Mouse (Mus musculus) embryo, embryonic 11.5 days (tissue): Measurements from ENCODE around the gene Uaca.
A peak's percentile ranks its signal among the peaks of the same experiment; 100 is the strongest.

ENCODE experiments used
- DNase-seq: peaks from one replicate; pipeline ENCODE4 v3.0.0-alpha.2; 2012; ENCODE audit warnings: low read depth, low spot score

Gene Uaca

DNA sequence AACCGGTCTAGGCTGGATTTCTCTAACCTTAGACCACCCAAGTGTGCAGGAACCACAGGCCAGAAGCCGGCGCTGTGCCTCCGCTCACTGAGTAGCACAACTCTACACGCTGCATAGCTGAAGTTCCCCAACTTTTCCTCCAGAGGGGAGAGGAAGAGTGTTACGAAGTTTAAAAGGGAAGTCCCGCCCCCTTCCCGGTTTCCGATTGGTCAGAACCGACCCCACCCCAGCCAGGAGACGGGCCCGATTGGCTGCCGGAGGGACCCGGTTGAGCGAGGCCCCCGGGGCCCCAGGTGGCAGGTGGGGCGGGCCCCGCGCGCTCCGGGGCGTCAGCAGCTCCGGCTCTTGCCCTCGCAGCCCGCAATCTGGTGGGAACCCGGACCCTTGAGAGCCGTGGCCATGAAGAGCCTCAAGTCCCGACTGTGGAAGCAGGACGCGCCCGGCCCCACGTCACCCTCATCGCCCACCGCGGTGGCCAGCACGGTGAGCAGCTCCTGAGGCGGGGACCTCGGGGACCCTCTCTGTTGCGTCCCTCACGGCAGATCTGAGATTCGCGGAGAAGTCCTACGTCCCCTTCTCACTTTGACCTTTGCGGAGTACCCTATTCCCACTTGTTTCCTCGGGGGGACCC is at the start of gene Uaca:
Gene Uaca (plus strand): TSS at position 333 of the 631 bp plus-strand sequence.
- peak; percentile 90 for DNase-seq

DNA sequence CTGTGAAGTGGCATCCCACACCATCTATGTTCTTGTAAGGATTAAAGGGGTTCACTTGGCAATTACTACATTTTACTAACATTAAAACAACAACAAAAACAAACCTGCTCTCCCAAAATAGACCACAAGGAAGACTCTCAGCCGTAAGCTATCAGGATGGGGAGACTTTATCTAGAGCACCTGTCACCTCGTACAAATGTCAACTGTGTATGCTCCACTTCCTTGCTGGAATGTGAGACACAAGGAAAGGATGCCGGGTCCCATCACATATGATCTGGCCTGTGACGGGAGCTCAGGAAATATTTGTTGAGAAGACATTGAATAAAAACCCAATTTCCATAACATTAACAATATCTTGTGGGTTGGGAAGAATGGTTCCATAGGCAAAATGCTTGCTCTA is 49.4 kb upstream of the Uaca start:
- DNase-seq, result no peak

DNA sequence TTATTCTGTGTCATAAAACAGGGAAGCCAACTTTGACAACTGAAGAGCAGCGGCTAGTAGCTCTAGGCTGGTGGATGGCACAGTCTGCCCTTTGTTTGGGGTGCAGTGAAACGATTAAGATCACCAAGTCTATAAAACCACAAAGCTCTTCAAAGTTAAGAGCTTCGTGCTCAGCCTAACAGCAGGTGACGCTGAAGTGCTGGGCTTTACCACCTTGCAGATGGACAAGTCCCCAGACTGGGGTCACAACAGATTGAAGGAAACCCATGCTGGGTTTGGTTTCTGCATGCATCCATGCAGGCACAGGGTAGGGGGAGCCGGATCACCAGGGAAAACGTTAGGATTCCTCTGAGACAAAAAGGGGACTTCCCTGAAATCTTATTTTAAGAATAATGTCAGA is 47.8 kb upstream of the Uaca start:
- no peak for DNase-seq

DNA sequence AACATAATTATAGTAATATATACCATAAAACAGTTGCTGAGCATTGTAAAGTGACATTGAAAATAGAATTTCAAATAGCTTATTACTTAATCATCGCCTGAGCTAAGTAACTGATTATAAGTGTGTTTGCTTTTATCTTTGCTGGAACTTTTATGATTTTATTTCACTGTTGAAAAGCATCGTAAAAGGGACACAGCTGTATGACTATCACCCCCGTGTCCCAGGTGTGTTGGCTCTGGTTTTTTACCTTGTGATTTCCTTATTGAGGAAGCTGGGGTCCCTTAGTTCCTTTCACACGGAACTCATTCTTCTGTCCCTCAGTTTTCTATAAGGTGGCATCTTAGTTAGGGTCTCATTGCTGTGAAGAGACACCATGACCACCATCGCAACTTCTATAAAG is 46.7 kb upstream of the Uaca start:
- no peak for DNase-seq

DNA sequence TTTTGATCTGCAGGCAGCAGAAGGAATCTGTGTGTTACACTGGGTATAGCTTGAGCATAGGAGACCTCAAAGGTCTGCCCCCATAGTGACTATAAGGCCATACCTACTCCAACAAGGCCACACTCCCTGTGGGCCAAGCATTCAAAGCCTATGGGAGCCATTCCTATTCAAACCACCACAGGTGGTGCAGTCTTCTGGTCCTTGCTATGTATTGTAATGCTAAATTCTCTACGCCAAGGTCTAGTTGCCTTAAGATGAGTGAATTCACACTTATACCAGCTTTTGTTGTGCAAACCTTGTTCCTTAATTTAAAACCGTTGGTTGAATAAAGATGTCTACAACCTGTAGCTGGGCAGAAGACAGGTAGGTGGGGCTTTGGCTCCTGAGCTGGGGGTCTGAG is 46.2 kb upstream of the Uaca start:
- no peak for DNase-seq

DNA sequence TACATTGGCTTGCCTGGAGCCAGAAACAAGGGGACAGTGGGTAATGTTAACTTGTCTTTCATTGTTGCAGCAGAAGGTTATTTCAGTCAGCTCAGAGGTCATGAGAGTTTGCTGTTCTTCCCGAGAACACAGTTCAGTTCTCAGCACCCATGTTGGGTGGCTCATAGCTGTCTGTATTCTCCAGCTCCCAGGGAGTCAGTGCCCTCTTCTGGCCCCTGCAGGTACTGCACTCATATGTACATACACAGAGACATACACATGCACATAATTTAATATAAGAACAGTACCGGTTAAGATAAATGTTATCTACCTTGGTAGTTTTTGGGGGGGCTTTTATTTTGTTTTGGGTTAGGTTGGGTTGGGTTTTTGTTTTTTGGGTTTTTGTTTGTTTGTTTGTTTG is 45.2 kb upstream of the Uaca start:
- no peak for DNase-seq

DNA sequence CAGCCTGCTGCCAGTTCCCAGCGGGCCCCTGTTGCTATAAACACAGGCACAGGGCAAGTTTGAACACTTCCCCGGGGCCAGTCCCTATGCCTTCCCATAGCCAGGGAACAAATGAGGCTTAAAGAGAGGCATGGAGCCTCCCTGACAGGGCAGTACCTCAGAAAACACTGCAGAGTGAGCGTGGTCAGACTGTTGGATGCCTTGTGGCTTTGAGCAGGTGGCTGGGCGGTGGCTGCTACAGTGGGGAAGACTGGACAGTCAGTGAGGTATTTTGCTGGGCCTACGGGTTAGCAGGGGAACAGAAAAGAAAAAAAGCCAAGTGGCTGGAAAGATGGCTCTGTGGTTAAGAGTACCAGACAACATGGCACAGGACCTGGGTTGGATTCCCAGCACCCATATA is 43.2 kb upstream of the Uaca start:
- no peak for DNase-seq

DNA sequence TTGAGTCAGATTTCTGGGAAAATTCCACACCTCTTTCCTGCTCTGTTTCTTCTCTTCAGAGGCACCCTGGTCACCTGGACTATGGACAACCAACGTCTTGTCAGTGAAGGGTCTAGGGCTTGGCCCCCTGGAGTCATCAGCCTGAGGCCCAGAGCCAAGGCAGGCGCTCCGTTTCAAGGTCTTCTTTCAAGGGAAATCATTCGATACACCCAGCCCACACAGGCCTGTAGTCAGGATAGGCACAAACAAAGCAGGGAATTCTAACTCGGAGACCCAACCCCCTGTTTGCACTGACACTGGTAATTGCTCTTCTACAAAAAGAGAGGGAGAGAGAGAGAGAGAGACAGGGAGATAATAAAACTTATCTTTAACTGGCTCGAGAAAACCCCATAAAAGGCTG is 42.4 kb upstream of the Uaca start:
- DNase-seq, result no peak

DNA sequence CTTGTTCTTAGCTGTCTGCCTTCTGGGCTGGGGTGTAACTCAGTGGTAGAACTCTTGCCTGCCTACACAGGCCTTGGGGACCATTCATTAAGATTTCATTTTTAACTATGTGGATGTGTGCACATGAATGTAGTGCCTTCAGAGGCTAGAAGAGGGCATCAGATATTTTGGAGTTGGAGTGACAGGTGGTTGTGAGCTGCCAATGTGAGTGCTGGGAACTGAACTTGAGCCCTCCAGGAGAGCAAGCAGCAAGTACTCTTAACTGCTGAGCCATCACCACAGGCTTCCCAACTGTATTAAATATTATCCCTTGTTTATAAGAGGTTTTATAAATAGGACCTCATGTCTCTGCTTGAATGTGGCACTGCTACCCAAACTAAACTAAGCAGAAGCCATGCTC is 41.7 kb upstream of the Uaca start:
- no peak for DNase-seq

DNA sequence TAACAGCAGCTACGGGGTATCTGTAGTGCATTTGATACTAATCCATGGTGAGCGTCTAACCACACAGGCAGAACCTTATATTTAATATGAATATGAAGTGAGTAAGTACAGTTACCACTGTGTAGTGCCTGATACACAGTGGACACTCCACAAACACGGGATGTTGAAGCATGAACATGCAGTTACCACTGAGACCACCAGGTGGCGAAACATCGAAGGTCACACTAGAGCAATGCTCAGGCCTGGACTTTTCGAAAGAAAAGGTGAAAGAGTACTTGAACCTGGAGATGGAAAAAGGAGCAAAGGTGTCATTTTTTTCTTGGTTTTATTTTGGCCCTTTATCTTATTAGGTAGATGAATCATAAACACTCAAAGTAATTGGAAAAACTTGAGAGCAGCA is 38.1 kb upstream of the Uaca start:
- peak; percentile 48 for DNase-seq

DNA sequence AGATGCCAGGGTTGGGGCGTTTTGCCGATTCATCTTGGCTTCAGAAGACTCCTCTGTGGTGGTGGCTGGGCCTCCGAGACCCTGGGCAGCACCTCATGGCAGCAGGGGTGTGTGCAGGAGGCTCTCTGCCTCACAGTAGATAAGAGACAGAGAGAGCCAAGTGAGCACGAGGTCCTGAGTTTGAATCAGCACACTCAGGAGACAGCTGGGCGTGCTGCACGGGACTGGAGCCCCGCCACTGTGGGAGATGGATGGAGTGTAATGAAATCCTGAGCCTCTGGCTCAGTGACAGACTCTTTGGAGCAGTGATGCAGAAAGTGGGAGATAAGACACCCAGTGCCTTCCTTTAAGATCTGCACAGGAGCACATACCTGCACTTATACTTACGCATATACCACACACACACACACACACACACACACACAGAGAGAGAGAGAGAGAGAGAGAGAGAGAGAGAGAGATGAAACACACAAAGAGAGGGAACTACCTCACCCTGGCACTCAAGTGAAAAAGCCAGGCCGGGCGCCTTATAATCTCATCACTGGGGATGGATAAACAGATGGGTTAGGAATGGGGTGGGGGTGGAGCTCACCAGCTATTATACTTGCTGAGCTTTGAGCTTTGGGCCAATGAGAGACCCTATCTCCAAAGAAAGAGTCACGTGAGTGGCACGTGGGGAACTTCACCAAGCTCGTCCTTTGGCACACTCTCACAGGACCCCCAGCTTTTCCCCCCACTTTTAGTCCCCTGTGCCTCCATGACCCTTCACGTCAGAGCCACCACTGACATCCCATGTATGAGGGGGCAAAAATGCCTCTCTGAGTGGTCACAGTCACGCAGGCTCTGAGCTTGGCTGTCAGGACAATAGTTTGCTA is 37.2 kb upstream of the Uaca start:
- no peak for DNase-seq

DNA sequence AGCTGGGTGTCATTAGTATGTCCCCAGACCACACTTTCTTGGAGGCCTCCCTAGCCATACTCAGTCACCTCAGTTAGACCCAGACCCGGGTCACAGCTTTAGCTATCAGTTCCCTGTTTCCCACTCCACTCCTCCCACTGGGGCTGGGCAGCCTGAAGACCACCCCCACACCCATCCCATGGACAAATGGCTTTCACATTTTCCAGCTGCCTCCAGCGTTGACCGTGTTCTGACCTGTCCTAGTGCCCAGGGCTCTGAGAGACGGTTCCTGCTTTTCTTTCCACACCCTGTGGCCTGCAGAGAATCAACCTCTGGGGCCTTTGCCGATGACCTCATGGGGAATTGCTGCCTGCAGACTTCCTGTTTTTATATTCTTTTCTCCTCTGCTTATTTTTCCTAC is 36.5 kb upstream of the Uaca start:
- no peak for DNase-seq

DNA sequence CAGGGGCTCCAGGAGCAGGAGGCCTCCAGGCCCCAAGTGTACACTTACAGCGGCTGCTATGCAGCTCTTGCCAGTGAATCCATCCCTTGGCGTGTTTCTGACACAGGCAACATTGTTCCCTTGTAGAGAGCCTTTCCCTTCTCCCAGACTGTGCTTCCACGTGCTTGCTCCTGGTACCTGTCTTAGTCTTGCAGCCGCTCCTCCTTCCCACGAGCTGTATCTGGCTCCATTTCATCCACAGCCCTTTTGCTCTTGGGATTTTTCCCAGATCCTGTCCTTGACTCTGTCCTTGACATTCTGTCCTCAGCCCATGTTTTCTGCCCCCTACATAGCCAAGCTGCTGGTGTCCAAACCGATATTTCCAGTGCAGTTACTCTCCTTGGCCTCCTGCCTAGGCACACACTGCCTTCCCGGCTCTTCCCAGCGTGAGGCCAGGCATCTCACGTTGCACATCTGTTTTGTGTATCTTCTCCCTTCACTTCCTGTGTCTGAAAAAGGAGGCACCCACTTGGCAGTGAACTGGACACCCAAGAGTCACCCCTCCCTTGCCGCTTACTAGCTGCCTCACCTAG is 34.8 kb upstream of the Uaca start:
- no peak for DNase-seq

DNA sequence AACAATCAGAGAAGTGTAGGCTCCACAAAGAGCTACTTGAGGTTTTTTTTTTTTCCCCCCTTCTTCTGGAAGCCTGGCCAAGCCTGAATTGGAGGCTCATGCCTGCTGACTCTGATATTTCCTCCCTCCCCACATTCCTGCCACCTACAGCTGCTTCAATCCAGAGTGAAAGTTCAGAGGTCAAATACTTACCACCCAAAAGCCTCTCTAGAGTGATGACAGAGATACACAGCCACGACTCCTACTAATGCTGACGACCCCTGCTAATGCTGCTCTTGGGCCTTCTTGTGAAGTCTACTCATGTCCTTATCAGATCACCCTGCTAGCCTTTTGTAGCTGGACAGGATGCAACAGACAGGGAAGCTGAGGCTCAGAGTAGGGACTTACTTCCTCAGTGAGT is 29.2 kb upstream of the Uaca start:
- DNase-seq, result no peak

DNA sequence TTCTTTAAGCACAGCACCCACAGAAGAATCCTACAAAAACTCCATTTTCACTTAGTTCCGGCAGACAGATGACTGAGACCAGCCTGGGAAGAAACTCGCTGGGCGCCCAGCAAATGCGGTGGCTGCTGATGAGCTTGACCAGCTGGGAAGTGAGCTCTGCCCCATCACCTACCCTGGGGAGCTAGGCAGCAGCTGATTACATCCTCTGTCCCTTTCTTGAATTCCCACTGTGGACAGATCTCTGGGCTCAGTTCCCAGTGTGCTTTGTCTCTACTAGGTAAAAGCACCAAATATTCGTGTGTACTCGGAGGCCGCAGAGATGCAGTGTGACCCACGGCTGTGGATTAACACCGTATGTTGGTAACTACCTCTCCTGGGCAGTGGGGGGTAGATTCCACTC is 25.9 kb upstream of the Uaca start:
- no peak for DNase-seq

DNA sequence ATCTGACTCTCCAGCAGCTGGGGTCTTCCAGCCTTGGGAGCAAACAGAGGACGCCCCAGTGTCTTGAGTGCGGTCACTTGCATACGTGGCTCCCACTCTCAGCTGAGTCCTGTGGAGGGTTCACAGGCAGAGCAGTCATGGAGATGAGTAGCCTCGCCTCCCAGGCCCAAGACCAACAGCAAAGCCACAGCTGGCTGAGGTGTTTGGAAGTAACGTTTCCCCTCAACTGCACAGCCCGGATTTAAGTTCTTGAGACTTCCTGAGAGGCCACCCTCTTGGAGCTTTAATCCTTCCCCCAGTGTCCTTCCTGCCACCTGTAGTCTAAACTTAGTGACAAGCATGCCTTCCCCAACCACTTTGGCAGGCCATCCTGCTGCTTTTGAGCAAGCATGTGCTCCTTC is 24.6 kb upstream of the Uaca start:
- DNase-seq, result no peak

DNA sequence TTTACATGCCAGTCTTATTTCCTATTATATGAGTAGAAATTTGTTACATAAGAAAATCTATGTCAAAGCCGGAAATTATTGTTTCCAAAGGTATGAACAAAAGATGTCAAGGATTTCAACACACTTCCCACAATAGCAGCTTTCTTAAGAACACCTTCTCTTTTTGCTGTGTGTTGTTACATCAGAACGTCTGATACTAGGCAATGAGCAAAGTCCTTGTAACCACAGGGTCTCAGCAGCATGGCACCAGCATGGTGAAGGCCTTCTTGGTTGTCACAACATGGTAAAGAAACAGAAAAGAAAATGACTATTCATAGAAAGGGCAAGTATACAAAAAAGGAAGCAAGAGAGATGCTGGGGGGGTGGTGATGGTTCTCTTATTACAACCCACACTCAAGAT is 20.6 kb upstream of the Uaca start:
- DNase-seq, result no peak

DNA sequence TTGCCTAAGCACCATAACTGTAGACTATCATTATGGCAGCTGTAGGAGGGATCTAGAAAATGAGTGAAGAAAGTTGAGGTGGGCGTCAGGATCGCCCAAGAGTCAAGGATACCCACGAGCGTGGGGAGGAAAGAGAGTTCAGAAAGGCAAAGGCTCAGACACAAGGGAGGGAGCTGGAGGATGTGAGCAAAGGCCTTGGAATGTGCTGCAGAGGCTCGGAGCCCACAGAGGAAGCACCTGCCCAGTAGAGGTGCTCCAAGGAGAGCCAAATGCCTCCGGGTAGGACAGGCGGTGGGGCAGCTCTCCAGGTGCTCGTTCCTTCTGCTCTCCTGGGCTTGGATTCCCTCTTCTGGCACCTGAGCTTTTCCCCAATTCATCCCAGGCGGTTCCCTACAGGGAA is 17.4 kb upstream of the Uaca start:
- no peak for DNase-seq

DNA sequence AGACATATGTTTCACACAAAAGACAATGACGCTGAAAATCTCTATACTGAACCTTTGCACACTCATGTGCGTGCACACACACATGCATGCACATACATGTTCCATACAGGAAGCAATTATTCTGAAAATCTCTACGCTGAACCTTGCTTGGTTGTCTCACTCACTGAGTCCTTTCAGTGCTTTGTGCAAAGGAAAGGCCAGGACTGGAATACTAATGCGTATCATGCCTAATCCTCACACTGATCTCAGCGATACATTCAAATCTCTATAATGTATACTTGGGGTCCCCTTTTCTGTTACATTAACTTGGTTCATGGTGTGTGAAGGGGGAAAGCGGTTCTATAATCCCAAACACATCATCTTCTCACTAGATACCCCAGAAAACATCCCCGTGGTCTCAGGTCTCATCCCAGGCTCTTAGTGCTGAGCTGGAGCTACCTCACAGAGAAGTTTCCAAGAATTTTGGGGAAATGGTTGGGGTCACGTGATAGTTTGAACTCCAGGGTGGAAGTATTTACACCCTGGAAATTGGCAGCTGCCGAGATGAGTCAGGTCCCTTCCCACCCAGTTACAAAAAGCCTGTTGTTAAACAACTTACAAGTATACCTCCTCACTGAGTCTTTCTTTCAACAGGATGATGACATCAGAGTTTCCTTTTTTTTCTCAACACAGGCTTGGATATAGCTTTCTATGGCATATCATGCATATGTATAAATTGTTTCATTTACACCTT is 12.1 kb upstream of the Uaca start:
- no peak for DNase-seq

DNA sequence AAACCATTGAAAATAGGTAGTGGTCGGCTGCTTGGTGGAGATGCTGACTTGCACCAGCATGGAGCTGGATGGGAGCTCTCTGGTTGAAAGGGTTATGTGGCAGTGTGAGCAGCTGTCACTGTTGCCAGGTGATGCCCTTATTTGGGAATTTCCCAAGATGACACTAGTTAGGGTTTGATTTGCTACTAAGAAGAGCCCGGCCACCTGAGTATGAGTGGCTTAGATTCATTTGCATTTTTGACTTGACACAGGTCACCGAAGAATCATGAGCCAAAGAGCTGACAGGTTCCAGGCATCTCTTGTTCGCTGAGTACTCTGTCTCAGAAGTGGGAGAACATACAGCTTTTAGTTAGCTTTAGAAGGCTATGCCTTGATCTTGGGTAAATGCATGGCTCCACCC is 9.3 kb upstream of the Uaca start:
- DNase-seq, result no peak

DNA sequence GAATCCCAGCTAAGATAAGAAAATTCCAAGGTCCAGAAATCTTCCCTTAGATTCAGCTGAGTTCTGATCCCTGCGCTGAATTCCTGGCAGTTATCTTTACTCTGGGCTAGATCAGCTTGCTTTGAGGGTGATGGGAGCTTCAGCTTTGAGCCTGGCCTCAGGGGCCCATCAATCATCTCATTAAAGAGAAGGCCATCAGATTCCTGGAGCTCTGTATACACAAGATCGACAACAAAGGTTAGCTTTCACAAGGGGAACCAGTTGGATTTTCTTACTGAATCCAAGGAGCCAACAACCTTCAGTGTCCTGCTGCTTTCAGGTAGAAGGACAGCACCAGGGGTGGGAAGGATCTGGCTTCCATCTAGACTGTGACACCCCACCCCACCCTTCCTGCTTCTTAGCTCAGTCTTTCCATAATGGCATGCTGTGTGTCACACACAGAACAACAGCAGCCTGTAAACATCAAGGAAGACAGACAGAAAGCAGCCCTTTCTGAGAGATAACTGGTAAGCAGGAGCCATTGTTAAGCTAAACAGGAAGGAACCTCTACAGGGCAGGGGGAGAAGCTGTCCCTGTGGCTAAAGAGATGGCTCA is 6.7 kb upstream of the Uaca start:
- no peak for DNase-seq

DNA sequence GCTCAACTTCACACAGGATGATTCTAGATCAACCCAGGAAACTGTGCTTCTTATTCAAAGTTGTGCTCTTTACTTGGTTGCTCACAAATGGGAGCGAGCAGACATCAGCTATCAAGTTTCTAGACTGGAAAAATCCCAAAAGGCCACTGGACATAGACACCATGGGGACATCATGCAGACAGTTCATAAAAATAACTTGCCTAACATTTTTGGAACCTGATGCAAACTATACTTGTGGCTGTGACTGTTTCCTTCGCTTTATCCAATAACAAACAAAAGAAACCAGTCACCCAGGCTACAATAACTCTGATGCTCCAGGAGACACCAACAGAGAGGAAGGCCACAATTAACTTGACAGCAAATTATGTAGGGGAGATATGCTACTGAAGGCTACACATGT is 4.1 kb upstream of the Uaca start:
- no peak for DNase-seq
